Mouse (Mus musculus): ENCODE measurements around the gene Grik1.
A peak's percentile ranks its signal among the peaks of the same experiment; 100 is the strongest.

The Grik1 gene

GRCm38 (mm10) chr16:88290132-88290772 lies at the start of gene Grik1:
Gene Grik1, minus strand, starts transcription at chr16:88290265.
- DNase-seq (ENCODE audit: low read depth, low spot score), result no peak

DNA sequence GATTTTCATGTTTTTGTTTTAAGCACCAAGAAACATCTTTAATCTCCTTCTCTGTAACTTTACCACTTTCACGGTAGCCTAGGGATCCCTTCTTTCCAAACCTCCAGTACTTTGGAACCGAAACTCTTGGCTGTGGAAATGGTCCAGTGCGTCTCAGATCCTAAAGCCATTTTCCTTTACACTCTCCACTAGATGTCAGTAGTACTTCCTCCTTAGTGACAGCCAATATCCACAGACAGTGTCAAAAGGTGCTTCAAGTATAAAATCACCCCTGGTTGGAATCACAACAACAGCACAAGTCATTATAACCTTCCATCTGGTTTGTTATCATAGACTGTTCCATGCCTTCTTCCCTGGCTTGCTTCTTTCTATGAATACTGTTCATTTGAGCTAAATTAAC lies 4.1 kb upstream of the Grik1 start:
- no peak for DNase-seq (ENCODE audit: low read depth, low spot score)

GRCm38 (mm10) chr16:88289421-88290081 lies 514 bp downstream of the Grik1 start:
- DNase-seq (ENCODE audit: low read depth, low spot score), result no peak

- no peak for DNase-seq (ENCODE audit: low read depth, low spot score)
Observed at GRCm38 (mm10) chr16:88258407-88258806, 31.7 kb downstream of the Grik1 start.

GRCm38 (mm10) chr16:88257072-88257471 lies 33.0 kb downstream of the Grik1 start:
- no peak for DNase-seq (ENCODE audit: low read depth, low spot score)

DNA sequence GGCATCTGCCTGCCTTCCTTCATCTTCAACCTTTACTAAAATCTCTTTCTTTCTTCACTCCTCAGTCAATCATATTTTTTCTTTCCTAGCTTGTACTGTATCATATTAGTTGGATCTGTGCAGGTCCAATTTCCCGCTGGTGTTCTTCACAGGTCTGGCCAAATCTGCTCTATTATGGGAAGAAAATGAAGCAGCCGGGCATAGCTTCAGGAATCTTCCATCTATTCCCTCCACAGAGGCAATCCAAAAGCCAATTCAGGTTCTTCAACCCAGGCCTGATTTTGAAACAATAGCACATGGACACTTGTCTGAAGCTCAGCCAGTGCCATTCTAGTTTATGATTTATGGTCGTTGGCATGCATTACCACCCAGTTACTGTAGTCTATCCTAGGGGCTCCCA lies 34.0 kb downstream of the Grik1 start:
- no peak for DNase-seq (ENCODE audit: low read depth, low spot score)

DNA sequence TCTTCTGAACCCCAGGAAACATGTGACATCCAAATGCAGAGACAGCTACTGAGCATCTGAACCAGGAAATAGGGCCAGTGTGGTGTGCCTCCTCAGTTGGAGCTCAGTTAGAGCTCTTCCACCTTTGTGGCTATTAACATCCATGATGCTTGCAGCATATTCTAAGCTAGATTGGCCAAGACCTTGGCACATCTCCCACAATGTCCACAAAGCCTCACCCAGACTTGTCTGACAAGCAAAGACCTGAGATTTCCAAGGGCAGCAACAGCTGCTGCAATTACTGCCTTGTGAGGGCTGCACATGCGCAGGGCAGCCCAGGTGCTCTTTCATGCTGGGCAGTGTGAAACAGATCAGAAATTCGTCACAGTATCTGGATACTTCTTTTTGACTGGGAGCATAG lies 37.4 kb downstream of the Grik1 start:
- no peak for DNase-seq (ENCODE audit: low read depth, low spot score)

DNA sequence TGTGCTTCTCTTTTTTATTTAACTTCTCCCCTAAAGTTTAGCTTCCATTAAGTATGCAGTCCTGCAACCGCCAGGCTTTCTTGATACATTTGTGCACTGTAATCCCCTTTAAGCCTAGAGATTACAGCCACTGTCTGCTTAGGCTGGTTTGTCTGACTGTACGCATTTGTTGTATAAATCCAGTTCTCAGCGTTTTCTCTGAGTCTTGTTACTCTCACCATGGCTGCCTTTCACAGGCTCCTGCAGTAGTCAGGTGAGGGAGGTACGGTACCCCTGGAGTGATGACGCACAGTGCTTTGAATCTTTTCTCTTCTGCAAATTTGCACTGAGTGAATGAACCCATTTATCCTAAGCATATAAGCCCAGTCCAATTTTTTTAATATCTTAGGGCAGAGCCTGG lies 39.0 kb downstream of the Grik1 start:
- DNase-seq (ENCODE audit: low read depth, low spot score), result no peak

- no peak for DNase-seq (ENCODE audit: low read depth, low spot score)
Observed at GRCm38 (mm10) chr16:88249825-88250224, 40.2 kb downstream of the Grik1 start.

DNA sequence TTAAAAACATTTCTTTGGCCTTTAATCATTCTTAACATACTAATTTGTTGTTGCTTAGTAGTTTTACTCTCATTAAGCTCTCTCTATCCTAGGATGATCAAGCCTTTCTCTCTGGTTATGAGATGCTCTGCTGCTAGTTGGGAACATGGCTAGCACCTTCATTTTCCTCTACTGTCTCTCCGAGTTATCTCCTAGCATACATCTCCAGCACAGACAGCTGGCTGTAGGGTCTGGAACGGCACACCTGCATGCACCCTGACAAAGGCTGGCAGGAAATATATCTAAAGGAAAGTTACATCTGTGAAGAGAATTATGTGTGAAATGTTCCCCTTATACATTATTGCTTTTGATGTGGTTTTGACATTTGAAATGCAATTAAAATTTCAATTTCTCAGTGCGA lies 42.5 kb downstream of the Grik1 start:
- no peak for DNase-seq (ENCODE audit: low read depth, low spot score)

- no peak for DNase-seq (ENCODE audit: low read depth, low spot score)
Observed at GRCm38 (mm10) chr16:88244658-88245057, 45.4 kb downstream of the Grik1 start.

DNA sequence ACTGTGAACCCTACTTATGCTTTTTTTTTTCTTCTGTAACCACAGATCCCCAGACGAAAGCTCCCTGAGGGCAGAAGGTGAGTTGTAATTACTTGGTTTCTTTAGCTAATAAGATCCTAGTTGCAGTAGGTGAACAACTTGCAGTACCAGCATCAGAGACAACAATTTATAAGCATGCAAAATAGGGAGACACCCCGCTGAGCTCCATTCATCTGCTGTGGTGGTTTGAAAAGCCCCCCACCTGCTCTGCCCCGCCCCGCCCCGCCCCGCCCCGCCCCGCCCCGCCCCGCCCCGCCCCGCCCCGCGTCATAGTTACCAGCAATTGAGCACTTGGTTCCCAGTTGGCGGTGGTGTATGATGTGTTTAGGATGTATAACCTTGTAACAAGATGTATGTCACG lies 64.4 kb downstream of the Grik1 start:
- no peak for DNase-seq (ENCODE audit: low read depth, low spot score)

DNA sequence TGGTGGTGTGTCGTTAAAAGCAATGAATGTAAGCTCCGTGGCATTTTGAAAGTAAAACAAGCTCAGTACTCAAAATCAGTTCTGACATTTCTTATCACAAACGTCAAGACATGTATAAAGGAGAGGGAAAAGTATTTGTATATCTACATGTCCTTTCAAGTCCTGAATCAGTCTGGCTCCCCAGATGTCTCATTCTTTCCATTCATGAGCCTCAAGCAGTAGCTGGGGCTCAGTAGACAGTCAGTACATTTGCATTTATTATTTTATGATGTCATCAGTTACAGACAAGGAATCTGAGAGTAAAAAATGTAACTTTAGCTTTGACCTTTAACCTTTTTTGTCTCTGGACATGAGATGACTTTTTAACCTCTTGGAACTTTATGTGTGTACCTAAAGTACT lies 68.1 kb downstream of the Grik1 start:
- no peak for DNase-seq (ENCODE audit: low read depth, low spot score)

GRCm38 (mm10) chr16:88212531-88212930 lies 77.5 kb downstream of the Grik1 start:
- DNase-seq (ENCODE audit: low read depth, low spot score), result no peak

DNA sequence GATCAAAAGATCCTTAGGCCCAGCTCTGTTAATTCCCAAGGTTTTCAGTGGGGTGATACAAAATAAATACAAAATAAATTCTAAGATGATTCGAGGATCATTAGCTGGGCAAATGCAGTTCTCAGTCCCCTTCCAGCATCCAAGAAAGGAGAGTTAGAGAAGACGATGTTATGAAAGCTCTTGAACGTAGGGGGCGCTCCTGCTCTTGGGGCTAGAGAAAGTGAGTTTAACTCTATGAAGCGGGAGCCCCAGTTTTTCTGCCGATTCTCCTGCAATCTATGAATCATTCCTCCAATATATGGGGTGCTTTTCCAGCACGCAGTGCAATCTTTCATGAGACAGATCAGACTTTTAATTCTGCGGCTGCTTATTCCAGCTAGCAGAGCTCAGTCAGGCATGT lies 78.2 kb downstream of the Grik1 start:
- no peak for DNase-seq (ENCODE audit: low read depth, low spot score)

DNA sequence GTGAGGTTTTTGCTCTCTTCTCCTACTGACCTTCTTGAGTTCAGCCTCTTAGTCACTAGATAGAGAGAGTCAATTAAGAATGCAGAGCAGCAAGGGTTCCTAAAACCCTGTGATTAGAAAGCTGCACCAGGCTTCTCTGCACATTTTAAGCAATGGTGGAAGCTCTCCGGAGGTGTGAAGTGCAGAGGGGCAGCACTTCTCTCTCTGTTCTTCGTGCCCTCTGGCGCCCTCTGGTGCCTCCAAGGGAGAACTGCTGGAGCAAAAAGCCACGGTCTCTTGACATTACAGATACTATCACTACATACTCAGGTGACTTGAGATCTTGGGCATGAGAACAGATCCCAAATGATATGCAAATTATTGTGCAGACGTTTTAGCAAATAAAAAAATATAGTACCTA lies 85.7 kb downstream of the Grik1 start:
- peak; percentile 7 for DNase-seq (ENCODE audit: low read depth, low spot score)

DNA sequence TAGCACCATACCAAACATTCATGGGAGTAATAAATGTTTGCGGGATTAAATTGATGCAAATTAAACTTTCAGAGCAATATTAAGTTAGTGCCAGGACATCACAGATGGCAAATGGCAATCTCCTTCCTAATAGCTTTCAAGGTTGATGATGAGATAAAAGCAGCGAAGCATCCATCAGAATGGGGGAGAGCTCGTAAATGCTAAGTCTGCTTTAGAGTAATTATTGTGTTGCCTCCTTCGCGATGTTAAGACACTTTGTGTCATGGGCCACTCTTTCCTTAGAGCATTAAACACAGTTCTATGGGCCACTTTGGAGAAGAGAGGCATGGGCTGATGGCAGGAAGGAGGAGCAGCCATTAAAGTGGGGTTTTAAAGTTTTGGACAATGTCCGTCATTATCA lies 86.1 kb downstream of the Grik1 start:
- no peak for DNase-seq (ENCODE audit: low read depth, low spot score)

DNA sequence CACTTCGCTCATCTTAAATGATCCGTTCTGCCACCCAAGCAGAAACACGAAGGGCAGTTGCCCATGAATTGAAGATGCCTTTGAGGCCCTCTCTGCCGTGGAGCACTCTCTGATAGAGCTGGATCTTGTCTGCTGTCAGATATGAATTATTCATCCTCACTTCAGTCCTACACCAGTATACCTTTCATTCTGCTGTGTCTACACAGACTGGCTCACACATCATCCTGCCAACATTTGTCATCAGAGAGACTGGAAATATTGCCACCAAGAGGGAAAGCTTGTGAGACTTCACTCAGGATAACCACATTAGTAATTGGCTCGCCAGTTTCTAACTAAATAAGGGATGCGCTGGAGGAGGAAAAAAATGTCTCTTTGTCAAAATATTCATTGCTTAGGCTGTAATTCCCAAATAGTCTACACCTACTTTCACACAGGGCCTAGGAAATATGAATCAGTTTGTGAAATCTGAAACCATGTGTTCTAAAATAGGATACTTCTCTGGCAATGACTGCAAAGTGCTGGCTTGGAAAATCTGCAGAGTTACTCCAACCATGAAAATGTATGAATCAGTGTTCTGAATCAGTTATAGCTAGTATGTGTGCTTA lies 102.5 kb downstream of the Grik1 start:
- no peak for DNase-seq (ENCODE audit: low read depth, low spot score)

DNA sequence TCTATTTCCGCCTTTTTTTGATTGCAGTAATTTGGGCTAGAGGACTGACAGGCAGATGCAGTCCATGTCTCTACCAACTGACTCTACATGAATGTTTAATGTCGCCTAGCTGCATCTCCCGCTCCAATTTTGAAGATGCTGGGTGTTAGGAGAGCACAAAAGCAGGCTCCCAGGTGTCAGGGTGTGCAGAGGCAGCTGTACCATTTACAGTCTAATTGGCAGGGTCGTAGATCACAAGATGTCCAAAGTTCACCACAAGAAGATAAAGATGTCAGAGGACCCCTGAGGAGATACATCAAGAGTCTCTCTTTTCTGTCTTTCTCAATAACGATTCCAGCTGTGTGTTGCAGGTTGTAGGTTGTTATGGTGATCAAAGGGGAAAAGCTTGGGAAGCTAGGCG lies 111.3 kb downstream of the Grik1 start:
- no peak for DNase-seq (ENCODE audit: low read depth, low spot score)

GRCm38 (mm10) chr16:88177364-88177763 lies 112.7 kb downstream of the Grik1 start:
- DNase-seq (ENCODE audit: low read depth, low spot score), result no peak

- DNase-seq (ENCODE audit: low read depth, low spot score), result no peak
Observed at GRCm38 (mm10) chr16:88174083-88174721, 115.9 kb downstream of the Grik1 start.

- no peak for DNase-seq (ENCODE audit: low read depth, low spot score)
Observed at GRCm38 (mm10) chr16:88166547-88166946, 123.5 kb downstream of the Grik1 start.

- DNase-seq (ENCODE audit: low read depth, low spot score), result no peak
Observed at GRCm38 (mm10) chr16:88142574-88142973, 147.5 kb downstream of the Grik1 start.

Data from A20 (cell line).